Mouse (Mus musculus): Measurements from ENCODE around the gene Ppp3ca. TPM values are rescaled to one million over a fixed set of nuclear protein-coding genes. Genes with fewer than 3 reads are reported as not detected.

Ppp3ca gene
- polyA plus RNA-seq, 2 experiments: 31.5 to 74.8 TPM

DNA sequence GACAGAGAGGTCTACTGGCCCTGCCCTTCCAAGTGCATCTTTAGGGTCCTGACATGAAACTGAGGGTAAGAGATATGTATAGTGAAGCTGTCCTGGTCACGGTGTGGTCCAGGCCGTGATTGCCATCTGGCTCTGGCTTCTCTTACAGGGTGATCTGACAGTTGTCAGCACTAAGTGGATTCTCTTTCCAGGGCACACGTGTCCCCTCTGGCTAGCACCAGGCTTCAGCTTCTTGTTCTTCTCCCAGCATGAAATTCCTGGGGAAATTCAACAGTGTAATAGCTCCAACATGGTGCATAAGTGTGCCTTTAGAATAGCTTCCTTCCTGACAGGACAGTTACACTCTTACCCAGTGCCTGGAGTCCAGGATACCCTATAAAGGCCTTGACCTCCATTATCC is 222.2 kb downstream of the Ppp3ca start:
- Histone ChIP-seq H3K4me1 (ENCODE audit: control insufficient read depth, insufficient read depth, low read length) (no peaks in the 10 kb centered on the region), H3K4me3 (replicated peaks; ENCODE audit: low read length) (no peak overlapping the region), H3K36me3 (ENCODE audit: control insufficient read depth, insufficient read depth, low read length) (peaks cover 22% of the 10 kb centered on the region), H3K27me3 (ENCODE audit: control insufficient read depth, insufficient read depth, low read length) (no peaks in the 10 kb centered on the region), H3K9ac (ENCODE audit: low read depth, low read length, severe bottlenecking) (no peak overlapping the region), H3K4me2 (replicated peaks; ENCODE audit: low read depth, low read length, severe bottlenecking) (no peak overlapping the region), H3K9me3 (ENCODE audit: control insufficient read depth, low read length) (no peaks in the 10 kb centered on the region), H3K27ac (replicated peaks; ENCODE audit: low read depth, low read length) (no peak overlapping the region)
- TF ChIP-seq POLR2A (IDR thresholded peaks at IDR 0.05; ENCODE audit: borderline replicate concordance, extremely low read depth, insufficient read depth, insufficient read length): no peak
- 64% methylated on average over 3 of the region's 3 CpGs for WGBS
- no peak for DNase-seq (ENCODE audit: low spot score)
- ATAC-seq (ENCODE audit: low FRiP score, low read depth): no peak

- Histone ChIP-seq H3K36me3 (ENCODE audit: control insufficient read depth, insufficient read depth, low read length) (peaks cover 22% of the 10 kb centered on the region), H3K4me3 (replicated peaks; ENCODE audit: low read length) (no peak overlapping the region), H3K4me1 (ENCODE audit: control insufficient read depth, insufficient read depth, low read length) (no peaks in the 10 kb centered on the region), H3K4me2 (replicated peaks; ENCODE audit: low read depth, low read length, severe bottlenecking) (no peak overlapping the region), H3K9ac (ENCODE audit: low read depth, low read length, severe bottlenecking) (no peak overlapping the region), H3K27ac (replicated peaks; ENCODE audit: low read depth, low read length) (no peak overlapping the region), H3K9me3 (ENCODE audit: control insufficient read depth, low read length) (no peaks in the 10 kb centered on the region), H3K27me3 (ENCODE audit: control insufficient read depth, insufficient read depth, low read length) (no peaks in the 10 kb centered on the region)
- ATAC-seq (ENCODE audit: low FRiP score, low read depth): no peak
- no peak for TF ChIP-seq POLR2A (IDR thresholded peaks at IDR 0.05; ENCODE audit: borderline replicate concordance, extremely low read depth, insufficient read depth, insufficient read length)
- whole genome bisulfite sequencing: 89% methylated on average over 18 of the region's 18 CpGs
- no peak for DNase-seq (ENCODE audit: low spot score)
Measured at GRCm38 (mm10) chr3:136893596-136894402, 223.9 kb downstream of the Ppp3ca start.

GRCm38 (mm10) chr3:136895498-136895897 is 225.6 kb downstream of the Ppp3ca start:
- DNase-seq (ENCODE audit: low spot score) (no peak), ATAC-seq (ENCODE audit: low FRiP score, low read depth) (no peak)
- H3K4me1 ChIP-seq (ENCODE audit: control insufficient read depth, insufficient read depth, low read length): no peaks in the 10 kb centered on the region
- H3K9ac ChIP-seq (ENCODE audit: low read depth, low read length, severe bottlenecking): no peak overlapping the region
- no peaks in the 10 kb centered on the region for H3K27me3 ChIP-seq (ENCODE audit: control insufficient read depth, insufficient read depth, low read length)
- peaks cover 22% of the 10 kb centered on the region for H3K36me3 ChIP-seq (ENCODE audit: control insufficient read depth, insufficient read depth, low read length)
- no peak for TF ChIP-seq POLR2A (IDR thresholded peaks at IDR 0.05; ENCODE audit: borderline replicate concordance, extremely low read depth, insufficient read depth, insufficient read length)
- no peak overlapping the region for H3K4me3 ChIP-seq (replicated peaks; ENCODE audit: low read length)
- no peak overlapping the region for H3K27ac ChIP-seq (replicated peaks; ENCODE audit: low read depth, low read length)
- no peaks in the 10 kb centered on the region for H3K9me3 ChIP-seq (ENCODE audit: control insufficient read depth, low read length)
- no peak overlapping the region for H3K4me2 ChIP-seq (replicated peaks; ENCODE audit: low read depth, low read length, severe bottlenecking)

- no peak overlapping the region for H3K4me2 ChIP-seq (replicated peaks; ENCODE audit: low read depth, low read length, severe bottlenecking)
- H3K9ac ChIP-seq (ENCODE audit: low read depth, low read length, severe bottlenecking): no peak overlapping the region
- no peak for ATAC-seq (ENCODE audit: low FRiP score, low read depth)
- no peak overlapping the region for H3K27ac ChIP-seq (replicated peaks; ENCODE audit: low read depth, low read length)
- peaks cover 22% of the 10 kb centered on the region for H3K36me3 ChIP-seq (ENCODE audit: control insufficient read depth, insufficient read depth, low read length)
- no peaks in the 10 kb centered on the region for H3K27me3 ChIP-seq (ENCODE audit: control insufficient read depth, insufficient read depth, low read length)
- no peak for DNase-seq (ENCODE audit: low spot score)
- H3K4me1 ChIP-seq (ENCODE audit: control insufficient read depth, insufficient read depth, low read length): no peaks in the 10 kb centered on the region
- 82% methylated on average over 4 of the region's 4 CpGs for WGBS
- no peak for TF ChIP-seq POLR2A (IDR thresholded peaks at IDR 0.05; ENCODE audit: borderline replicate concordance, extremely low read depth, insufficient read depth, insufficient read length)
- no peaks in the 10 kb centered on the region for H3K9me3 ChIP-seq (ENCODE audit: control insufficient read depth, low read length)
- no peak overlapping the region for H3K4me3 ChIP-seq (replicated peaks; ENCODE audit: low read length)
Measured at GRCm38 (mm10) chr3:136896276-136896675, 226.4 kb downstream of the Ppp3ca start.

GRCm38 (mm10) chr3:136899744-136900143 is 229.8 kb downstream of the Ppp3ca start:
- Histone ChIP-seq H3K9me3 (ENCODE audit: control insufficient read depth, low read length) (no peaks in the 10 kb centered on the region), H3K4me2 (replicated peaks; ENCODE audit: low read depth, low read length, severe bottlenecking) (no peak overlapping the region), H3K27ac (replicated peaks; ENCODE audit: low read depth, low read length) (no peak overlapping the region), H3K36me3 (ENCODE audit: control insufficient read depth, insufficient read depth, low read length) (peaks cover 28% of the 10 kb centered on the region), H3K4me1 (ENCODE audit: control insufficient read depth, insufficient read depth, low read length) (no peaks in the 10 kb centered on the region), H3K9ac (ENCODE audit: low read depth, low read length, severe bottlenecking) (no peak overlapping the region), H3K27me3 (ENCODE audit: control insufficient read depth, insufficient read depth, low read length) (no peaks in the 10 kb centered on the region), H3K4me3 (replicated peaks; ENCODE audit: low read length) (no peak overlapping the region)
- DNase-seq (ENCODE audit: low spot score) (no peak), ATAC-seq (ENCODE audit: low FRiP score, low read depth) (no peak)
- no peak for TF ChIP-seq POLR2A (IDR thresholded peaks at IDR 0.05; ENCODE audit: borderline replicate concordance, extremely low read depth, insufficient read depth, insufficient read length)
- WGBS: 84% methylated on average over 2 of the region's 2 CpGs

Measured in limb, embryonic 14.5 days (tissue).